Mouse (Mus musculus): ENCODE data around the gene 1190005I06Rik. TPM values are rescaled to one million over a fixed set of nuclear protein-coding genes. Genes with fewer than 3 reads are reported as not detected.

The 1190005I06Rik gene
- polyA plus RNA-seq, 1 experiment, result 4.9 TPM

DNA sequence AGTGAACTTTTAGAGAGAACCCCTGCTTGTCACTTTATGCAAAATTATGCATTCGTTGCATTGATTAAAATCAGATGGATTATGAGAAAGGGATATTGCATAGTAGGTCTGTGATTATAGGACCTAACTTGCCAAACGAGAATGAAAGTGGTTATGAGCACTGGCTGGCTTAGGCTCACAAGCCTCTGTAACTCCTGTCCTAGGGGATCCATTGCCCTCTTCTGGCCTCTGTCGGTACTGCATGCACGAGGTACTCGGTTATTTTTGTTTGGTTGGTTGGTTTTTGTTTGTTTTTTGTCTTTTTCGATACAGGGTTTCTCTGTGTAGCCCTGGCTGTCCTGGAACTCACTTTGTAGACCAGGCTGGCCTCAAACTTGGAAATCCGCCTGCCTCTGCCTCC is 39.5 kb downstream of the 1190005I06Rik start:
- Histone ChIP-seq H3K4me3 (no peak overlapping the region), H3ac (ENCODE audit: control insufficient read depth, insufficient read length) (no peak overlapping the region), H3K36me3 (ENCODE audit: control insufficient read depth, insufficient read depth) (no peaks in the 10 kb centered on the region), H3K27me3 (ENCODE audit: control insufficient read depth, insufficient read depth, insufficient read length) (no peaks in the 10 kb centered on the region), H3K79me2 (ENCODE audit: control insufficient read depth, insufficient read depth) (no peaks in the 10 kb centered on the region), H3K4me2 (ENCODE audit: low read depth) (peak overlapping the region; percentile 38)
- TF ChIP-seq REST (IDR thresholded peaks at IDR 0.05; ENCODE audit: insufficient read depth, insufficient read length) (no peak), MAX (IDR thresholded peaks at IDR 0.05; ENCODE audit: low read depth) (no peak), USF1 (IDR thresholded peaks at IDR 0.05; ENCODE audit: low read depth) (no peak), MYOD1 (IDR thresholded peaks at IDR 0.05; ENCODE audit: control insufficient read depth in 1 of 3, insufficient read length in 2 of 3, low read depth in 2 of 3) (no peak)

DNA sequence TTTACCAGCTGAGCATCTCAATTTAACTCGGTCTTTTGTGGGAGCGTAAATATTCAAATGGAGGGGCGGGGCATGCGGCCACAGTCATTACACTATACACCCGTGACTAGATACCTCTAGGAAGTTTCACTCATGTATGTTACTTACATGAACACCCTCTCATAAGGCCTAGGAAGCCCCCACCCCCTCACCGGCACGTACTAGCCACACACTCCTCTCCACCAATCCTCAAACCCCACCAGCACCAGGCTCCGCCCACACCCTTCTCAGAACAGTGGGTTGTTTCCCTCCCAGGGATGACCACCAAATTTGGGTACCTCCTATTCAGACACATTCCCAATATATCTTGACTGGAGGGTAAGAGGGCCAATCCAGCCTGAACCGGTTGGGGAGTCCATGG is 40.0 kb downstream of the 1190005I06Rik start:
- H3K4me2 ChIP-seq (ENCODE audit: low read depth), result peak overlapping the region; percentile 38
- TF ChIP-seq TCF3 (IDR thresholded peaks at IDR 0.05; ENCODE audit: insufficient read length, low read depth), result no peak
- TF ChIP-seq USF1 (IDR thresholded peaks at IDR 0.05; ENCODE audit: low read depth), result no peak
- TF ChIP-seq MAX (IDR thresholded peaks at IDR 0.05; ENCODE audit: low read depth), result no peak
- no peak for TF ChIP-seq TCF12 (IDR thresholded peaks at IDR 0.05; ENCODE audit: insufficient read depth, poor library complexity, severe bottlenecking)
- TF ChIP-seq E2F4 (IDR thresholded peaks at IDR 0.05; ENCODE audit: insufficient read depth), result no peak
- no peak for TF ChIP-seq POLR2AphosphoS2 (IDR thresholded peaks at IDR 0.05; ENCODE audit: insufficient read length, low read depth)
- no peak for TF ChIP-seq REST (IDR thresholded peaks at IDR 0.05; ENCODE audit: insufficient read depth, insufficient read length)
- no peak for TF ChIP-seq MYOD1 (IDR thresholded peaks at IDR 0.05; ENCODE audit: control insufficient read depth in 1 of 3, insufficient read length in 2 of 3, low read depth in 2 of 3)
- TF ChIP-seq CEBPB (IDR thresholded peaks at IDR 0.05; ENCODE audit: insufficient read depth, poor library complexity, severe bottlenecking), result no peak
- TF ChIP-seq MYOG (IDR thresholded peaks at IDR 0.05; ENCODE audit: control insufficient read depth in 1 of 3, insufficient read depth in 1 of 3, insufficient read length in 2 of 3, low read depth in 2 of 3), result no peak
- TF ChIP-seq POLR2A (IDR thresholded peaks at IDR 0.05; ENCODE audit: insufficient read length, low read depth), result no peak
- TF ChIP-seq SRF (IDR thresholded peaks at IDR 0.05; ENCODE audit: control insufficient read depth, insufficient read length, low read depth), result no peak
- H3K27me3 ChIP-seq (ENCODE audit: control insufficient read depth, insufficient read depth, insufficient read length), result no peaks in the 10 kb centered on the region
- no peaks in the 10 kb centered on the region for H3K36me3 ChIP-seq (ENCODE audit: control insufficient read depth, insufficient read depth)
- no peaks in the 10 kb centered on the region for H3K79me2 ChIP-seq (ENCODE audit: control insufficient read depth, insufficient read depth)
- H3K4me3 ChIP-seq, result no peak overlapping the region
- no peak overlapping the region for H3ac ChIP-seq (ENCODE audit: control insufficient read depth, insufficient read length)

DNA sequence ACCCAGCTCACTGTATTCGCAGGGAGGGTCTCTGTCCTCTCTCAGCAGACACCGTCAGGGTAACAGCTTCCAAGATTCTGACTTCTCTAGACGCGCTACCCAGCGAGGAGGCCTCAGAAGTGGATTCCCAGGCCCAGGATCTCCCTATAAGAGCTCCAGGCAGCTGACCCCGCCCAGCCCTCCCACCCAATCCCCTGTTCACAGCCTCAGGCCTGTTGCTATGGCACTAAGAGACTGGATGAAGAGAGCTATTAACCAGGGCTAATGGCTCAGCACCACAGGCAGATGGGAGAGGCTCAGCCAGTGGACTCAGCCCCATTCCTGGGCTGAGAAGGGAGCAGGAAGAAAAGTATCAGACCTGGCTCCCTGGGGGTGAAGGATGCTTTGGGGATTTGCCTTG is 44.8 kb downstream of the 1190005I06Rik start:
- no peak overlapping the region for H3ac ChIP-seq (ENCODE audit: control insufficient read depth, insufficient read length)
- TF ChIP-seq POLR2AphosphoS2 (IDR thresholded peaks at IDR 0.05; ENCODE audit: insufficient read length, low read depth), result no peak
- TF ChIP-seq CEBPB (IDR thresholded peaks at IDR 0.05; ENCODE audit: insufficient read depth, poor library complexity, severe bottlenecking), result no peak
- TF ChIP-seq E2F4 (IDR thresholded peaks at IDR 0.05; ENCODE audit: insufficient read depth), result no peak
- TF ChIP-seq USF1 (IDR thresholded peaks at IDR 0.05; ENCODE audit: low read depth), result no peak
- TF ChIP-seq MYOG (IDR thresholded peaks at IDR 0.05; ENCODE audit: control insufficient read depth in 1 of 3, insufficient read depth in 1 of 3, insufficient read length in 2 of 3, low read depth in 2 of 3), result no peak
- TF ChIP-seq MYOD1 (IDR thresholded peaks at IDR 0.05; ENCODE audit: control insufficient read depth in 1 of 3, insufficient read length in 2 of 3, low read depth in 2 of 3), result no peak
- TF ChIP-seq REST (IDR thresholded peaks at IDR 0.05; ENCODE audit: insufficient read depth, insufficient read length), result no peak
- no peak for TF ChIP-seq POLR2A (IDR thresholded peaks at IDR 0.05; ENCODE audit: insufficient read length, low read depth)
- no peak for TF ChIP-seq SRF (IDR thresholded peaks at IDR 0.05; ENCODE audit: control insufficient read depth, insufficient read length, low read depth)
- no peak for TF ChIP-seq TCF3 (IDR thresholded peaks at IDR 0.05; ENCODE audit: insufficient read length, low read depth)
- TF ChIP-seq MAX (IDR thresholded peaks at IDR 0.05; ENCODE audit: low read depth), result no peak
- TF ChIP-seq TCF12 (IDR thresholded peaks at IDR 0.05; ENCODE audit: insufficient read depth, poor library complexity, severe bottlenecking), result no peak
- H3K27me3 ChIP-seq (ENCODE audit: control insufficient read depth, insufficient read depth, insufficient read length), result no peaks in the 10 kb centered on the region
- H3K4me3 ChIP-seq, result no peak overlapping the region
- no peaks in the 10 kb centered on the region for H3K79me2 ChIP-seq (ENCODE audit: control insufficient read depth, insufficient read depth)
- no peak overlapping the region for H3K4me2 ChIP-seq (ENCODE audit: low read depth)
- no peaks in the 10 kb centered on the region for H3K36me3 ChIP-seq (ENCODE audit: control insufficient read depth, insufficient read depth)

DNA sequence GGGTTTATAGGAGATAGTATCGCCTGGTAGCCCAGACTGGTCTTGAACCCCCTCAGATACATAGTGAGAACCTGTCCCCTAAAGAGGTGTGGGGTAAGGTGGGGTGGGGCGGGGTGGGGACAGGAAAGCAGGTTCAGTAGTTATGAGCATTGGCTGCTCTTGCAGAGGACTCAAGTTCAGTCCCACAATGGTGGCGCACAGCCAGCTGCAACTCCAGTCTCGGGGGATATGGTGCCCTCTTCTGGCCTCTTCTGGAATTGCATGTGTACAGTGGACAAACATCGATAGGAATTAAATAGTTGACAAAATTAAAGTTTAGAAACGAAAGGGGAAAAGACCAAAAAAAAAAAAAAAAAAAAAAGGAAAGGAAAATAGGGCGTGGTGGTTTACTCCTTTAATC is 47.9 kb downstream of the 1190005I06Rik start:
- no peak for TF ChIP-seq MYOG (IDR thresholded peaks at IDR 0.05; ENCODE audit: control insufficient read depth in 1 of 3, insufficient read depth in 1 of 3, insufficient read length in 2 of 3, low read depth in 2 of 3)
- TF ChIP-seq MYOD1 (IDR thresholded peaks at IDR 0.05; ENCODE audit: control insufficient read depth in 1 of 3, insufficient read length in 2 of 3, low read depth in 2 of 3), result no peak
- no peak for TF ChIP-seq E2F4 (IDR thresholded peaks at IDR 0.05; ENCODE audit: insufficient read depth)
- TF ChIP-seq REST (IDR thresholded peaks at IDR 0.05; ENCODE audit: insufficient read depth, insufficient read length), result no peak
- TF ChIP-seq CEBPB (IDR thresholded peaks at IDR 0.05; ENCODE audit: insufficient read depth, poor library complexity, severe bottlenecking), result no peak
- TF ChIP-seq TCF12 (IDR thresholded peaks at IDR 0.05; ENCODE audit: insufficient read depth, poor library complexity, severe bottlenecking), result no peak
- TF ChIP-seq POLR2AphosphoS2 (IDR thresholded peaks at IDR 0.05; ENCODE audit: insufficient read length, low read depth), result no peak
- no peak for TF ChIP-seq MAX (IDR thresholded peaks at IDR 0.05; ENCODE audit: low read depth)
- no peak for TF ChIP-seq POLR2A (IDR thresholded peaks at IDR 0.05; ENCODE audit: insufficient read length, low read depth)
- no peak for TF ChIP-seq TCF3 (IDR thresholded peaks at IDR 0.05; ENCODE audit: insufficient read length, low read depth)
- Histone ChIP-seq H3K4me2 (ENCODE audit: low read depth) (no peak overlapping the region), H3K36me3 (ENCODE audit: control insufficient read depth, insufficient read depth) (no peaks in the 10 kb centered on the region), H3K27me3 (ENCODE audit: control insufficient read depth, insufficient read depth, insufficient read length) (no peaks in the 10 kb centered on the region), H3K4me3 (no peak overlapping the region), H3K79me2 (ENCODE audit: control insufficient read depth, insufficient read depth) (no peaks in the 10 kb centered on the region), H3ac (ENCODE audit: control insufficient read depth, insufficient read length) (no peak overlapping the region)

DNA sequence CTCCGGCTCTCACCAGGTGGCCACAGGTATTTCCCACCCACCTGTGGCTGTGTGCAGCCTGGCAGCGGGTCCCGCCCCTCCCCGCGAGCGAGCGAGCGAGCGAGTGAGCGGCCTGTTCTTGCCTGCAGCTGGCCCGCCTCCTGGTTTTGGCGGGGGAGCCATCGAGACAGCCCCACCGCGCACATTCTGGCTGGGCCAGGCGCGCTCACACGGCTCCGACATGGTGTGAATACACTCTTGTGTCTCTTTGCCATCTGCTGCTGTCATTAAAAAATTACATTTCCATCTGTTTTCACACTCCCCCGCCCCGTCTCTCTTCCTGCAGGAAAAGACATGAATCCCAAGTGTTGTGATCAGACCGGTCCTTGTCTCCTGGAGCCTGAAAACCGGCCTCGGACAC is 48.9 kb downstream of the 1190005I06Rik start:
- no peaks in the 10 kb centered on the region for H3K27me3 ChIP-seq (ENCODE audit: control insufficient read depth, insufficient read depth, insufficient read length)
- no peak for TF ChIP-seq SRF (IDR thresholded peaks at IDR 0.05; ENCODE audit: control insufficient read depth, insufficient read length, low read depth)
- TF ChIP-seq CEBPB (IDR thresholded peaks at IDR 0.05; ENCODE audit: insufficient read depth, poor library complexity, severe bottlenecking), result no peak
- H3K79me2 ChIP-seq (ENCODE audit: control insufficient read depth, insufficient read depth), result no peaks in the 10 kb centered on the region
- no peak overlapping the region for H3K4me3 ChIP-seq
- H3K4me2 ChIP-seq (ENCODE audit: low read depth), result no peak overlapping the region
- H3K36me3 ChIP-seq (ENCODE audit: control insufficient read depth, insufficient read depth), result no peaks in the 10 kb centered on the region
- H3ac ChIP-seq (ENCODE audit: control insufficient read depth, insufficient read length), result no peak overlapping the region
